Mouse (Mus musculus) embryonic facial prominence, embryonic 15.5 days (tissue): ENCODE results near the gene Shbg. TPM values are rescaled to one million over a fixed set of nuclear protein-coding genes. Genes with fewer than 3 reads are reported as not detected.

Source experiments
- ATAC-seq: fragments of 200-750 bp; cut with Nextera tagmentation; 2 replicates; pipeline ENCODE4 v1.8.0; 2017; ENCODE audit warnings: low read depth, moderate TSS enrichment; ENCODE audit not compliant: insufficient number of reproducible peaks, low FRiP score, low TSS enrichment
- H3K27ac ChIP-seq: fragments of 300-500 bp; sonication (generic); replicated peaks from 2 replicates; pipeline ENCODE4 v1.5.1; 2015; ENCODE audit warnings: mild to moderate bottlenecking, inconsistent platforms
- H3K27me3 ChIP-seq: fragments of 300-500 bp; sonication (generic); 2 replicates; pipeline ENCODE4 v1.6.1; 2015; ENCODE audit warnings: inconsistent platforms
- H3K36me3 ChIP-seq: fragments of 300-500 bp; sonication (generic); 2 replicates; pipeline ENCODE4 v1.6.1; 2015; ENCODE audit warnings: mild to moderate bottlenecking, inconsistent platforms
- H3K4me1 ChIP-seq: fragments of 300-500 bp; sonication (generic); 2 replicates; pipeline ENCODE4 v1.6.1; 2015; ENCODE audit warnings: inconsistent platforms
- H3K4me2 ChIP-seq: fragments of 300-500 bp; sonication (generic); replicated peaks from 2 replicates; pipeline ENCODE4 v1.6.1; 2015; ENCODE audit warnings: mild to moderate bottlenecking, inconsistent platforms
- H3K4me3 ChIP-seq: fragments of 300-500 bp; sonication (generic); replicated peaks from 2 replicates; pipeline ENCODE4 v1.5.1; 2015; ENCODE audit warnings: mild to moderate bottlenecking, inconsistent platforms
- H3K9ac ChIP-seq: fragments of 300-500 bp; sonication (generic); 2 replicates; pipeline ENCODE4 v1.6.1; 2015; ENCODE audit warnings: inconsistent platforms
- H3K9me3 ChIP-seq: fragments of 300-500 bp; sonication (generic); replicated peaks from 2 replicates; pipeline ENCODE4 v1.6.1; 2016; ENCODE audit warnings: inconsistent platforms
- WGBS: fragments of 180-500 bp; shearing (Covaris S2); methylation state at CpG from one replicate; pipeline ENCODE4 v1.1.7; 2015; 5-methylcytosine and 5-hydroxymethylcytosine counted together
- polyA plus RNA-seq: library from polyadenylated mRNA; unstranded; fragments of >200 nt; fragmentation: Nextera tagmentation; extraction: Ambion mirVana; gene quantifications from 2 replicates; pipeline ENCODE4 v1.2.1, GENCODE M21; 2015

Shbg gene
- polyA plus RNA-seq, 1 experiment from 2014 or later: not detected

GRCm38 (mm10) chr11:69592799-69593198 is 24.9 kb downstream of the Shbg start:
- WGBS: 84% methylated on average over 4 of the region's 4 CpGs
- Histone ChIP-seq H3K27ac (no peak overlapping the region), H3K4me2 (no peak overlapping the region)

DNA sequence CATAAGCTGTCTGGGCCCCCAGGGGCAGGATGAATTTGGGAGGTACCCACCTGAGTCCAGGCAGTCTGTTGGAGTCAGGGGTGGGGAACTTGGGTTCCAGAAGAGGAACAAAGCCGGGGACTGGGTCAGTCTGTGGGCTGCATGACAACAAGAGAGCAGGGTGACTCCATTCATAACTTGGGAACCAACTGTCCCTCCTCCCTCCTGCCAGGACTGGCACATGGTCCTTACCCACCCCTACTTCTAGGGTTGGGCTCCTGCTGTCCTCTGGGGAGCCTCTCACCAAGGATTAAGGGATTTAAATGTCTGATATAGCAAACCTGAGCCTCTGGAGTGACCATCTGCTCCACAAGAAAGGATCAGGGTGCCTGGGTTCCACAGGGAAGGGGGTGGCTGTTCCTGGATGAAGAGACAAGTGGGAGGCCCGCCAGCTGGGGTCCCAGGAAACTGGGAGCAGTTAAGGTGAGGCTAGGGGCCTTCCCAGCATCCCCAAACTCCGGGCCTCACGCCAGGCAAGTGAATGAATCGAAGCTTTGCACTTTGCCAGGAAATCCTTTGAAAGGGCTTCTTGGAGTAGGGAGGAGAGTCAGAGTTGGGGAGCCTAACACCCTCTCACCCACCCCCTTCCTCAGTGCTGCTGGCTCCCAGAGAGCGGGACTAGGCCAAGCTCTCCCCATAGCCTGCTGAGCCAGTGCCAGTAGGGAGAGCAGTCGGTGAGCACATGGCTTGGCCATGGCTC is 25.6 kb downstream of the Shbg start:
- no peak for ATAC-seq
- H3K36me3 ChIP-seq: peaks cover 56% of the 10 kb centered on the region
- H3K9me3 ChIP-seq: no peaks in the 10 kb centered on the region
- H3K27me3 ChIP-seq: no peaks in the 10 kb centered on the region
- H3K27ac ChIP-seq: peak overlapping the region; percentile 28; the same call in 1 of the 2 replicates
- no peak overlapping the region for H3K4me2 ChIP-seq
- no peaks in the 10 kb centered on the region for H3K4me1 ChIP-seq
- 77% methylated on average over 7 of the region's 7 CpGs for WGBS
- no peak overlapping the region for H3K9ac ChIP-seq
- no peak overlapping the region for H3K4me3 ChIP-seq

More at GRCm38 (mm10) chr11:69592799-69593198, 24.9 kb downstream of the Shbg start:
- no peak for ATAC-seq
- Histone ChIP-seq H3K9me3 (no peaks in the 10 kb centered on the region), H3K4me3 (no peak overlapping the region), H3K27me3 (no peaks in the 10 kb centered on the region), H3K36me3 (peaks cover 49% of the 10 kb centered on the region), H3K4me1 (no peaks in the 10 kb centered on the region), H3K9ac (no peak overlapping the region)

GRCm38 (mm10) chr11:69591424-69591823 is 26.3 kb downstream of the Shbg start:
- no peak for ATAC-seq
- Histone ChIP-seq H3K9me3 (no peaks in the 10 kb centered on the region), H3K4me2 (no peak overlapping the region), H3K27me3 (no peaks in the 10 kb centered on the region), H3K4me1 (no peaks in the 10 kb centered on the region), H3K9ac (no peak overlapping the region), H3K27ac (no peak overlapping the region), H3K36me3 (peaks cover 58% of the 10 kb centered on the region), H3K4me3 (no peak overlapping the region)
- WGBS: 92% methylated on average over 3 of the region's 3 CpGs

DNA sequence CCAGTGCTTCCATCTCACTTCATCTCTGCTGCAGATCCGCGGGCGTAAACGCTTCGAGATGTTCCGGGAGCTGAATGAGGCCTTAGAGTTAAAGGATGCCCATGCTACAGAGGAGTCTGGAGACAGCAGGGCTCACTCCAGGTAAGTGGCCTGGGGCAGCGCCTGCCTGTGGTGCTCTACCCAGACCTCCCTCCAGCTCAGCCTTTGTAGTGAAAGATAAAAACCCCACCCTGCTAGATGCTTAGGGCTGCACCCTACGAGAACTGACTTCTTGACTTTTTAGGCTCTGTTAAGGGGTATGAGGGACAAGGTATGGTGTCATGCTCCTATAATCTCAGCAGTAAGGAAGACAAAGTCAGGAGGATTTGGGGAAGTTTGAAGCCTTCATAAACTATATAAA is 27.1 kb downstream of the Shbg start:
- 93% methylated on average over 8 of the region's 8 CpGs for WGBS
- no peak for ATAC-seq

GRCm38 (mm10) chr11:69589207-69589834 is 28.4 kb downstream of the Shbg start:
- Histone ChIP-seq H3K36me3 (peaks cover 58% of the 10 kb centered on the region), H3K4me2 (no peak overlapping the region), H3K4me3 (no peak overlapping the region), H3K9ac (no peak overlapping the region), H3K27me3 (no peaks in the 10 kb centered on the region), H3K9me3 (no peaks in the 10 kb centered on the region), H3K4me1 (no peaks in the 10 kb centered on the region), H3K27ac (no peak overlapping the region)
- 91% methylated on average over 22 of the region's 22 CpGs for WGBS
- no peak for ATAC-seq

More for the DNA sequence above, 27.1 kb downstream of the Shbg start:
- Histone ChIP-seq H3K27me3 (no peaks in the 10 kb centered on the region), H3K4me2 (no peak overlapping the region), H3K36me3 (peaks cover 58% of the 10 kb centered on the region), H3K9ac (no peak overlapping the region), H3K9me3 (no peaks in the 10 kb centered on the region), H3K27ac (no peak overlapping the region), H3K4me1 (no peaks in the 10 kb centered on the region), H3K4me3 (no peak overlapping the region)

GRCm38 (mm10) chr11:69585718-69586325 is 31.9 kb downstream of the Shbg start:
- Histone ChIP-seq H3K4me1 (peaks cover 10% of the 10 kb centered on the region), H3K36me3 (peaks cover 39% of the 10 kb centered on the region), H3K4me3 (no peak overlapping the region), H3K27me3 (no peaks in the 10 kb centered on the region), H3K4me2 (no peak overlapping the region), H3K9ac (no peak overlapping the region), H3K27ac (no peak overlapping the region), H3K9me3 (no peaks in the 10 kb centered on the region)
- WGBS: 84% methylated on average over 7 of the region's 7 CpGs
- no peak for ATAC-seq

DNA sequence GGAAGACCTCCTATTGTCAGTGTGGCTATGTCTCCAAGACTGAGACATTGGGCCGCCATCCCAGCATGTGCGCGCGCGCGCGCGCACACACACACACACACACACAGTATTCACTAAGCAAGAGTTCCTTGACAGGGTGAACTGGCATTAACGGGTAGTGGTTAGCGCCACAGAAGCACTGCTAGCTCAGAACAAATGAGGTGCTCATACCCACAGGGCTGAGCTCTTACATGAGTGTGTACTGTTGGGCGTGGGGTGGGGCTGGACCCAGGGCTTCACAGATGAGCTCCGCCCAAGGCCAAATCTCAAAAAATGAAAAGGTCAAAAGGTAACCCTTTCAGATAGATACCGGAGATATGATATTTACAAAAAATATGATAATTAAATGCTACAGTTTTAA is 32.8 kb downstream of the Shbg start:
- Histone ChIP-seq H3K4me1 (peaks cover 10% of the 10 kb centered on the region), H3K27ac (no peak overlapping the region), H3K9me3 (no peaks in the 10 kb centered on the region), H3K4me2 (no peak overlapping the region), H3K36me3 (peaks cover 30% of the 10 kb centered on the region), H3K27me3 (no peaks in the 10 kb centered on the region), H3K4me3 (no peak overlapping the region), H3K9ac (no peak overlapping the region)
- no peak for ATAC-seq
- 94% methylated on average over 13 of the region's 13 CpGs for WGBS

- Histone ChIP-seq H3K27ac (no peak overlapping the region), H3K27me3 (no peaks in the 10 kb centered on the region), H3K9me3 (no peaks in the 10 kb centered on the region), H3K9ac (no peak overlapping the region), H3K4me2 (no peak overlapping the region), H3K4me3 (no peak overlapping the region), H3K36me3 (peaks cover 21% of the 10 kb centered on the region), H3K4me1 (peaks cover 10% of the 10 kb centered on the region)
- 74% methylated on average over 7 of the region's 7 CpGs for WGBS
- no peak for ATAC-seq
Measured at GRCm38 (mm10) chr11:69584008-69584407, 33.7 kb downstream of the Shbg start.

- H3K27me3 ChIP-seq: no peaks in the 10 kb centered on the region
- H3K27ac ChIP-seq: peak overlapping the region; percentile 96; the same call in 1 of the 2 replicates
- H3K4me1 ChIP-seq: peaks cover 25% of the 10 kb centered on the region
- H3K9me3 ChIP-seq: no peaks in the 10 kb centered on the region
- H3K9ac ChIP-seq: peak overlapping the region; percentile 9; the same call in 1 of the 2 replicates
- peak overlapping the region; percentile 78 for H3K4me2 ChIP-seq
- H3K4me3 ChIP-seq: peak overlapping the region; percentile 87
- 63% methylated on average over 9 of the region's 9 CpGs for WGBS
- no peak for ATAC-seq
- H3K36me3 ChIP-seq: peaks cover 5% of the 10 kb centered on the region
Measured at GRCm38 (mm10) chr11:69582230-69582805, 35.4 kb downstream of the Shbg start.

GRCm38 (mm10) chr11:69581814-69582213 is 35.9 kb downstream of the Shbg start:
- WGBS: under 1% methylated on average over 8 of the region's 8 CpGs
- H3K9ac ChIP-seq: peak overlapping the region; percentile 71; the same call in 1 of the 2 replicates
- no peaks in the 10 kb centered on the region for H3K9me3 ChIP-seq
- H3K27me3 ChIP-seq: no peaks in the 10 kb centered on the region
- ATAC-seq: no peak
- peak overlapping the region; percentile 87 for H3K4me3 ChIP-seq
- peaks cover 30% of the 10 kb centered on the region for H3K4me1 ChIP-seq
- H3K4me2 ChIP-seq: peak overlapping the region; percentile 78
- H3K36me3 ChIP-seq: peaks cover 6% of the 10 kb centered on the region; the same call in 1 of the 2 replicates
- H3K27ac ChIP-seq: peak overlapping the region; percentile 96

DNA sequence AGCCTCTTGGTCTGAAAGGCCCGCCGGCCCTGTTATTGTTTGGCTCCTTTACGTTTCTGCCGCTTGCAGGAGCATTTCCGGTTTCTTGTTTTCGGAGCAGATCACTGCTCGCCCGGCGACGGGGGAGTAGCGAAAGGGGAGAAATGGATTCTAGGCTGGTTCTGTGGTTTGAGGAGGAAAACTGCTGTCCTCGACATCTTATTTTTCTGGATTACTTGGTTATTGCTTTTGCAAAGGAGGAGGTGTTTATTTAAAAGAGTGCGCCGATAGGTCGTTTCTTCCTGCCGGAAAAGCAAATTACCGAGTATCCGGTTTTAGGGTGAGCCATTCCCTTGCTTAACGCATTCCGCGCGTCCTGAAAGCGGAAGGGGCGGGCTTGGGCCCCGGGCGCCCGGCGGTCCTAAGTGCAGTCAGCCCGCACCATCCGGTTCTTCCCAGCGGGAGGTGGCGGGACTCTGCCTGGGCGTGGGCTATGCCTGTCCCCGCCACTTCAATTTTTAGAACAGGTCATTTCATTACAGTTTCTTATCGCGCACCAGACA is 36.5 kb downstream of the Shbg start:
- under 1% methylated on average over 36 of the region's 36 CpGs for WGBS
- Histone ChIP-seq H3K36me3 (peaks cover 7% of the 10 kb centered on the region; the same call in 1 of the 2 replicates), H3K9ac (peak overlapping the region; percentile 71), H3K4me3 (peak overlapping the region; percentile 87), H3K4me1 (peaks cover 33% of the 10 kb centered on the region), H3K27me3 (no peaks in the 10 kb centered on the region), H3K9me3 (no peaks in the 10 kb centered on the region), H3K4me2 (peak overlapping the region; percentile 78), H3K27ac (peak overlapping the region; percentile 96)
- ATAC-seq: peak; percentile 84
